Mouse (Mus musculus): ENCODE data around the gene Gm20388. TPM values are rescaled to one million over a fixed set of nuclear protein-coding genes. Genes with fewer than 3 reads are reported as not detected.
A peak's percentile ranks its signal among the peaks of the same experiment; 100 is the strongest.

Gm20388 gene
- polyA plus RNA-seq, 1 experiment = not detected

GRCm38 (mm10) chr8:121926266-121926665 is 2015.6 kb downstream of the Gm20388 start:
- TF ChIP-seq POLR2A (IDR thresholded peaks at IDR 0.05; ENCODE audit: insufficient read depth, low read depth, low read length) = no peak
- no peak for TF ChIP-seq CTCF (IDR thresholded peaks at IDR 0.05; ENCODE audit: insufficient read depth, low read depth, low read length)
- H3K4me3 ChIP-seq (ENCODE audit: insufficient read depth, low read depth, low read length) = no peak overlapping the region
- 58% methylated on average over 8 of the region's 8 CpGs for WGBS
- no peak overlapping the region for H3K27ac ChIP-seq (ENCODE audit: insufficient read depth, low read depth, low read length)
- H3K4me1 ChIP-seq (ENCODE audit: control insufficient read depth, insufficient read depth, low read length) = peaks cover 12% of the 10 kb centered on the region

GRCm38 (mm10) chr8:121927316-121927715 is 2016.7 kb downstream of the Gm20388 start:
- H3K27ac ChIP-seq (ENCODE audit: insufficient read depth, low read depth, low read length) = no peak overlapping the region
- H3K4me1 ChIP-seq (ENCODE audit: control insufficient read depth, insufficient read depth, low read length) = peaks cover 3% of the 10 kb centered on the region; the same call in 1 of the 2 replicates
- TF ChIP-seq CTCF (IDR thresholded peaks at IDR 0.05; ENCODE audit: insufficient read depth, low read depth, low read length) (0 out of 2 replicates have a peak, but pooled peaks have one; percentile 14), POLR2A (IDR thresholded peaks at IDR 0.05; ENCODE audit: insufficient read depth, low read depth, low read length) (no peak)
- 44% methylated on average over 8 of the region's 8 CpGs for WGBS
- H3K4me3 ChIP-seq (ENCODE audit: insufficient read depth, low read depth, low read length) = no peak overlapping the region

- 90% methylated on average over 4 of the region's 4 CpGs for WGBS
- Histone ChIP-seq H3K4me1 (ENCODE audit: control insufficient read depth, insufficient read depth, low read length) (peaks cover 5% of the 10 kb centered on the region; the same call in 1 of the 2 replicates), H3K27ac (ENCODE audit: insufficient read depth, low read depth, low read length) (no peak overlapping the region), H3K4me3 (ENCODE audit: insufficient read depth, low read depth, low read length) (no peak overlapping the region)
- TF ChIP-seq POLR2A (IDR thresholded peaks at IDR 0.05; ENCODE audit: insufficient read depth, low read depth, low read length) (no peak), CTCF (IDR thresholded peaks at IDR 0.05; ENCODE audit: insufficient read depth, low read depth, low read length) (no peak)
Observed at GRCm38 (mm10) chr8:121930047-121930446, 2019.4 kb downstream of the Gm20388 start.

GRCm38 (mm10) chr8:121931571-121931970 is 2020.9 kb downstream of the Gm20388 start:
- peaks cover 12% of the 10 kb centered on the region; the same call in 1 of the 2 replicates for H3K4me1 ChIP-seq (ENCODE audit: control insufficient read depth, insufficient read depth, low read length)
- TF ChIP-seq CTCF (IDR thresholded peaks at IDR 0.05; ENCODE audit: insufficient read depth, low read depth, low read length) (no peak), POLR2A (IDR thresholded peaks at IDR 0.05; ENCODE audit: insufficient read depth, low read depth, low read length) (no peak)
- no peak overlapping the region for H3K4me3 ChIP-seq (ENCODE audit: insufficient read depth, low read depth, low read length)
- WGBS = 77% methylated on average over 7 of the region's 7 CpGs
- H3K27ac ChIP-seq (ENCODE audit: insufficient read depth, low read depth, low read length) = no peak overlapping the region

- 59% methylated on average over 12 of the region's 12 CpGs for WGBS
- no peak for TF ChIP-seq CTCF (IDR thresholded peaks at IDR 0.05; ENCODE audit: insufficient read depth, low read depth, low read length)
- TF ChIP-seq POLR2A (IDR thresholded peaks at IDR 0.05; ENCODE audit: insufficient read depth, low read depth, low read length) = no peak
- H3K4me1 ChIP-seq (ENCODE audit: control insufficient read depth, insufficient read depth, low read length) = peaks cover 11% of the 10 kb centered on the region; the same call in 1 of the 2 replicates
Observed at GRCm38 (mm10) chr8:121932026-121932667, 2021.5 kb downstream of the Gm20388 start.

GRCm38 (mm10) chr8:121932668-121933520 is 2022.3 kb downstream of the Gm20388 start:
- H3K4me3 ChIP-seq (ENCODE audit: insufficient read depth, low read depth, low read length) = no peak overlapping the region
- H3K4me1 ChIP-seq (ENCODE audit: control insufficient read depth, insufficient read depth, low read length) = peaks cover 9% of the 10 kb centered on the region; the same call in 1 of the 2 replicates
- H3K27ac ChIP-seq (ENCODE audit: insufficient read depth, low read depth, low read length) = no peak overlapping the region
- 80% methylated on average over 14 of the region's 14 CpGs for WGBS
- TF ChIP-seq POLR2A (IDR thresholded peaks at IDR 0.05; ENCODE audit: insufficient read depth, low read depth, low read length) (no peak), CTCF (IDR thresholded peaks at IDR 0.05; ENCODE audit: insufficient read depth, low read depth, low read length) (no peak)

More at GRCm38 (mm10) chr8:121932026-121932667, 2021.5 kb downstream of the Gm20388 start:
- no peak overlapping the region for H3K4me3 ChIP-seq (ENCODE audit: insufficient read depth, low read depth, low read length)
- H3K27ac ChIP-seq (ENCODE audit: insufficient read depth, low read depth, low read length) = no peak overlapping the region

- TF ChIP-seq POLR2A (IDR thresholded peaks at IDR 0.05; ENCODE audit: insufficient read depth, low read depth, low read length) (no peak), CTCF (IDR thresholded peaks at IDR 0.05; ENCODE audit: insufficient read depth, low read depth, low read length) (no peak)
- Histone ChIP-seq H3K4me1 (ENCODE audit: control insufficient read depth, insufficient read depth, low read length) (peaks cover 9% of the 10 kb centered on the region; the same call in 1 of the 2 replicates), H3K4me3 (ENCODE audit: insufficient read depth, low read depth, low read length) (no peak overlapping the region), H3K27ac (ENCODE audit: insufficient read depth, low read depth, low read length) (no peak overlapping the region)
- WGBS = 52% methylated on average over 4 of the region's 4 CpGs
Observed at GRCm38 (mm10) chr8:121934506-121934905, 2023.9 kb downstream of the Gm20388 start.

GRCm38 (mm10) chr8:121934923-121935322 is 2024.3 kb downstream of the Gm20388 start:
- no peak for TF ChIP-seq POLR2A (IDR thresholded peaks at IDR 0.05; ENCODE audit: insufficient read depth, low read depth, low read length)
- TF ChIP-seq CTCF (IDR thresholded peaks at IDR 0.05; ENCODE audit: insufficient read depth, low read depth, low read length) = no peak
- Histone ChIP-seq H3K27ac (ENCODE audit: insufficient read depth, low read depth, low read length) (no peak overlapping the region), H3K4me1 (ENCODE audit: control insufficient read depth, insufficient read depth, low read length) (peaks cover 9% of the 10 kb centered on the region; the same call in 1 of the 2 replicates)

More at GRCm38 (mm10) chr8:121934923-121935322, 2024.3 kb downstream of the Gm20388 start:
- no peak overlapping the region for H3K4me3 ChIP-seq (ENCODE audit: insufficient read depth, low read depth, low read length)

Measured in olfactory bulb, adult 2 months (tissue).